Mouse (Mus musculus): Measurements from ENCODE around the gene Fam163b. TPM values are rescaled to one million over a fixed set of nuclear protein-coding genes. Genes with fewer than 3 reads are reported as not detected.

Gene Fam163b
- polyA plus RNA-seq, 1 experiment: not detected

- Histone ChIP-seq H3K9me3 (ENCODE audit: control insufficient read depth, low read length) (no peaks in the 10 kb centered on the region), H3K4me1 (ENCODE audit: control insufficient read depth) (no peaks in the 10 kb centered on the region), H3K4me3 (replicated peaks) (no peak overlapping the region), H3K27me3 (ENCODE audit: control insufficient read depth) (no peaks in the 10 kb centered on the region), H3K36me3 (ENCODE audit: control insufficient read depth) (no peaks in the 10 kb centered on the region)
- TF ChIP-seq TAL1 (IDR thresholded peaks at IDR 0.05; ENCODE audit: low read length): no peak
- no peak for TF ChIP-seq GATA1 (IDR thresholded peaks at IDR 0.05; ENCODE audit: low read length)
These were observed 56.5 kb downstream of the Fam163b start for GRCm38 (mm10) chr2:27085801-27086200.

- H3K4me3 ChIP-seq (replicated peaks): no peak overlapping the region
- H3K9me3 ChIP-seq (ENCODE audit: control insufficient read depth, low read length): no peaks in the 10 kb centered on the region
- H3K36me3 ChIP-seq (ENCODE audit: control insufficient read depth): no peaks in the 10 kb centered on the region
- no peaks in the 10 kb centered on the region for H3K27me3 ChIP-seq (ENCODE audit: control insufficient read depth)
- H3K4me1 ChIP-seq (ENCODE audit: control insufficient read depth): no peaks in the 10 kb centered on the region
- TF ChIP-seq GATA1 (IDR thresholded peaks at IDR 0.05; ENCODE audit: low read length) (no peak), TAL1 (IDR thresholded peaks at IDR 0.05; ENCODE audit: low read length) (no peak)
These were observed 57.3 kb downstream of the Fam163b start for GRCm38 (mm10) chr2:27084963-27085362.

- Histone ChIP-seq H3K9me3 (ENCODE audit: control insufficient read depth, low read length) (no peaks in the 10 kb centered on the region), H3K4me3 (replicated peaks) (no peak overlapping the region), H3K27me3 (ENCODE audit: control insufficient read depth) (peaks cover 2% of the 10 kb centered on the region), H3K4me1 (ENCODE audit: control insufficient read depth) (no peaks in the 10 kb centered on the region), H3K36me3 (ENCODE audit: control insufficient read depth) (no peaks in the 10 kb centered on the region)
- no peak for TF ChIP-seq TAL1 (IDR thresholded peaks at IDR 0.05; ENCODE audit: low read length)
- TF ChIP-seq GATA1 (IDR thresholded peaks at IDR 0.05; ENCODE audit: low read length): no peak
These were observed 58.4 kb downstream of the Fam163b start for GRCm38 (mm10) chr2:27083761-27084475.

- no peaks in the 10 kb centered on the region for H3K9me3 ChIP-seq (ENCODE audit: control insufficient read depth, low read length)
- H3K27me3 ChIP-seq (ENCODE audit: control insufficient read depth): peaks cover 2% of the 10 kb centered on the region
- H3K4me3 ChIP-seq (replicated peaks): no peak overlapping the region
- no peaks in the 10 kb centered on the region for H3K36me3 ChIP-seq (ENCODE audit: control insufficient read depth)
- no peaks in the 10 kb centered on the region for H3K4me1 ChIP-seq (ENCODE audit: control insufficient read depth)
- TF ChIP-seq TAL1 (IDR thresholded peaks at IDR 0.05; ENCODE audit: low read length): no peak
- TF ChIP-seq GATA1 (IDR thresholded peaks at IDR 0.05; ENCODE audit: low read length): no peak
These were observed 62.6 kb downstream of the Fam163b start for GRCm38 (mm10) chr2:27079649-27080048.

GRCm38 (mm10) chr2:27079152-27079584 lies 63.1 kb downstream of the Fam163b start, which contains the start of gene Adamtsl2:
Gene Adamtsl2 (plus strand): TSS chr2:27079379.
- H3K9me3 ChIP-seq (ENCODE audit: control insufficient read depth, low read length): no peaks in the 10 kb centered on the region
- no peaks in the 10 kb centered on the region for H3K36me3 ChIP-seq (ENCODE audit: control insufficient read depth)
- TF ChIP-seq TAL1 (IDR thresholded peaks at IDR 0.05; ENCODE audit: low read length): no peak
- no peak within 1 kb of the TSS for H3K4me3 ChIP-seq (replicated peaks)
- H3K4me1 ChIP-seq (ENCODE audit: control insufficient read depth): no peaks in the 10 kb centered on the region
- peaks cover 2% of the 10 kb centered on the region for H3K27me3 ChIP-seq (ENCODE audit: control insufficient read depth)

- peaks cover 2% of the 10 kb centered on the region for H3K27me3 ChIP-seq (ENCODE audit: control insufficient read depth)
- no peak for TF ChIP-seq TAL1 (IDR thresholded peaks at IDR 0.05; ENCODE audit: low read length)
- TF ChIP-seq GATA1 (IDR thresholded peaks at IDR 0.05; ENCODE audit: low read length): no peak
These were observed 64.0 kb downstream of the Fam163b start for GRCm38 (mm10) chr2:27078312-27078711.

GRCm38 (mm10) chr2:27077655-27078244 lies 64.5 kb downstream of the Fam163b start:
- TF ChIP-seq TAL1 (IDR thresholded peaks at IDR 0.05; ENCODE audit: low read length) (no peak), GATA1 (IDR thresholded peaks at IDR 0.05; ENCODE audit: low read length) (no peak)
- Histone ChIP-seq H3K36me3 (ENCODE audit: control insufficient read depth) (no peaks in the 10 kb centered on the region), H3K4me3 (replicated peaks) (no peak overlapping the region), H3K27me3 (ENCODE audit: control insufficient read depth) (peaks cover 2% of the 10 kb centered on the region), H3K9me3 (ENCODE audit: control insufficient read depth, low read length) (no peaks in the 10 kb centered on the region), H3K4me1 (ENCODE audit: control insufficient read depth) (no peaks in the 10 kb centered on the region)

More at GRCm38 (mm10) chr2:27078312-27078711, 64.0 kb downstream of the Fam163b start:
- H3K36me3 ChIP-seq (ENCODE audit: control insufficient read depth): no peaks in the 10 kb centered on the region
- no peak overlapping the region for H3K4me3 ChIP-seq (replicated peaks)
- H3K9me3 ChIP-seq (ENCODE audit: control insufficient read depth, low read length): no peaks in the 10 kb centered on the region
- H3K4me1 ChIP-seq (ENCODE audit: control insufficient read depth): no peaks in the 10 kb centered on the region

GRCm38 (mm10) chr2:27075485-27075884 lies 66.8 kb downstream of the Fam163b start:
- Histone ChIP-seq H3K36me3 (ENCODE audit: control insufficient read depth) (no peaks in the 10 kb centered on the region), H3K27me3 (ENCODE audit: control insufficient read depth) (peaks cover 2% of the 10 kb centered on the region), H3K4me3 (replicated peaks) (no peak overlapping the region), H3K4me1 (ENCODE audit: control insufficient read depth) (no peaks in the 10 kb centered on the region), H3K9me3 (ENCODE audit: control insufficient read depth, low read length) (no peaks in the 10 kb centered on the region)
- TF ChIP-seq TAL1 (IDR thresholded peaks at IDR 0.05; ENCODE audit: low read length): no peak
- no peak for TF ChIP-seq GATA1 (IDR thresholded peaks at IDR 0.05; ENCODE audit: low read length)

GRCm38 (mm10) chr2:27074804-27075203 lies 67.5 kb downstream of the Fam163b start:
- Histone ChIP-seq H3K27me3 (ENCODE audit: control insufficient read depth) (peaks cover 2% of the 10 kb centered on the region), H3K4me3 (replicated peaks) (no peak overlapping the region), H3K36me3 (ENCODE audit: control insufficient read depth) (no peaks in the 10 kb centered on the region), H3K9me3 (ENCODE audit: control insufficient read depth, low read length) (no peaks in the 10 kb centered on the region), H3K4me1 (ENCODE audit: control insufficient read depth) (no peaks in the 10 kb centered on the region)
- no peak for TF ChIP-seq GATA1 (IDR thresholded peaks at IDR 0.05; ENCODE audit: low read length)
- TF ChIP-seq TAL1 (IDR thresholded peaks at IDR 0.05; ENCODE audit: low read length): no peak
